Mouse (Mus musculus): ENCODE measurements around the gene Gpn3. TPM values are rescaled to one million over a fixed set of nuclear protein-coding genes. Genes with fewer than 3 reads are reported as not detected.
A peak's percentile ranks its signal among the peaks of the same experiment; 100 is the strongest.

Gpn3 gene
- polyA plus RNA-seq, 1 experiment: 35.9 TPM

GRCm38 (mm10) chr5:122330269-122330668 lies 41.4 kb upstream of the Gpn3 start:
- H3K27me3 ChIP-seq (ENCODE audit: control insufficient read depth, insufficient read depth, insufficient read length): no peaks in the 10 kb centered on the region
- no peak overlapping the region for H3K4me3 ChIP-seq (ENCODE audit: insufficient read depth, poor library complexity, severe bottlenecking)
- TF ChIP-seq CTCF (IDR thresholded peaks at IDR 0.05; ENCODE audit: control insufficient read depth, insufficient read depth, insufficient read length) (no peak), CEBPB (IDR thresholded peaks at IDR 0.05; ENCODE audit: low read depth) (no peak)
- no peaks in the 10 kb centered on the region for H3K79me3 ChIP-seq (ENCODE audit: low read depth)
- peaks cover 13% of the 10 kb centered on the region for H3K36me3 ChIP-seq (ENCODE audit: control insufficient read depth, insufficient read depth)
- H3K79me2 ChIP-seq (ENCODE audit: control insufficient read depth, insufficient read depth): no peaks in the 10 kb centered on the region
- no peak overlapping the region for H3ac ChIP-seq (ENCODE audit: control insufficient read depth, insufficient read length, low read depth)

GRCm38 (mm10) chr5:122334682-122335081 lies 37.0 kb upstream of the Gpn3 start:
- Histone ChIP-seq H3K36me3 (ENCODE audit: control insufficient read depth, insufficient read depth) (no peaks in the 10 kb centered on the region), H3K4me3 (ENCODE audit: insufficient read depth, poor library complexity, severe bottlenecking) (no peak overlapping the region), H3K79me2 (ENCODE audit: control insufficient read depth, insufficient read depth) (no peaks in the 10 kb centered on the region), H3K27me3 (ENCODE audit: control insufficient read depth, insufficient read depth, insufficient read length) (no peaks in the 10 kb centered on the region), H3K79me3 (ENCODE audit: low read depth) (no peaks in the 10 kb centered on the region), H3ac (ENCODE audit: control insufficient read depth, insufficient read length, low read depth) (no peak overlapping the region)
- no peak for TF ChIP-seq CTCF (IDR thresholded peaks at IDR 0.05; ENCODE audit: control insufficient read depth, insufficient read depth, insufficient read length)
- no peak for TF ChIP-seq USF1 (IDR thresholded peaks at IDR 0.05; ENCODE audit: low read depth)

GRCm38 (mm10) chr5:122336554-122337294 lies 35.0 kb upstream of the Gpn3 start:
- no peak overlapping the region for H3K4me3 ChIP-seq (ENCODE audit: insufficient read depth, poor library complexity, severe bottlenecking)
- no peaks in the 10 kb centered on the region for H3K36me3 ChIP-seq (ENCODE audit: control insufficient read depth, insufficient read depth)
- no peak overlapping the region for H3ac ChIP-seq (ENCODE audit: control insufficient read depth, insufficient read length, low read depth)
- no peak for TF ChIP-seq CEBPB (IDR thresholded peaks at IDR 0.05; ENCODE audit: low read depth)
- no peak for TF ChIP-seq MAX (IDR thresholded peaks at IDR 0.05)
- TF ChIP-seq MYOD1 (IDR thresholded peaks at IDR 0.05; ENCODE audit: control insufficient read depth, insufficient read length, low read depth): no peak
- TF ChIP-seq MYOG (IDR thresholded peaks at IDR 0.05; ENCODE audit: control insufficient read depth, extremely low read depth, insufficient read length): no peak
- no peak for TF ChIP-seq USF1 (IDR thresholded peaks at IDR 0.05; ENCODE audit: low read depth)
- no peak for TF ChIP-seq FOSL1 (IDR thresholded peaks at IDR 0.05; ENCODE audit: insufficient read depth, low read length, poor library complexity, severe bottlenecking)
- no peak for TF ChIP-seq CTCF (IDR thresholded peaks at IDR 0.05; ENCODE audit: control insufficient read depth, insufficient read depth, insufficient read length)
- H3K79me3 ChIP-seq (ENCODE audit: low read depth): no peaks in the 10 kb centered on the region
- H3K27me3 ChIP-seq (ENCODE audit: control insufficient read depth, insufficient read depth, insufficient read length): no peaks in the 10 kb centered on the region
- no peaks in the 10 kb centered on the region for H3K79me2 ChIP-seq (ENCODE audit: control insufficient read depth, insufficient read depth)

- no peak overlapping the region for H3ac ChIP-seq (ENCODE audit: control insufficient read depth, insufficient read length, low read depth)
- no peaks in the 10 kb centered on the region for H3K79me2 ChIP-seq (ENCODE audit: control insufficient read depth, insufficient read depth)
- TF ChIP-seq MAX (IDR thresholded peaks at IDR 0.05): no peak
- no peak for TF ChIP-seq USF1 (IDR thresholded peaks at IDR 0.05; ENCODE audit: low read depth)
- no peak for TF ChIP-seq MYOD1 (IDR thresholded peaks at IDR 0.05; ENCODE audit: control insufficient read depth, insufficient read length, low read depth)
- TF ChIP-seq MYOG (IDR thresholded peaks at IDR 0.05; ENCODE audit: control insufficient read depth, extremely low read depth, insufficient read length): no peak
- no peak for TF ChIP-seq CTCF (IDR thresholded peaks at IDR 0.05; ENCODE audit: control insufficient read depth, insufficient read depth, insufficient read length)
- no peak for TF ChIP-seq FOSL1 (IDR thresholded peaks at IDR 0.05; ENCODE audit: insufficient read depth, low read length, poor library complexity, severe bottlenecking)
- H3K79me3 ChIP-seq (ENCODE audit: low read depth): no peaks in the 10 kb centered on the region
- no peak overlapping the region for H3K4me3 ChIP-seq (ENCODE audit: insufficient read depth, poor library complexity, severe bottlenecking)
- no peaks in the 10 kb centered on the region for H3K36me3 ChIP-seq (ENCODE audit: control insufficient read depth, insufficient read depth)
- H3K27me3 ChIP-seq (ENCODE audit: control insufficient read depth, insufficient read depth, insufficient read length): no peaks in the 10 kb centered on the region
Measured at GRCm38 (mm10) chr5:122342874-122343273, 28.8 kb upstream of the Gpn3 start.

- TF ChIP-seq MAX (IDR thresholded peaks at IDR 0.05) (no peak), MYOG (IDR thresholded peaks at IDR 0.05; ENCODE audit: control insufficient read depth, extremely low read depth, insufficient read length) (no peak)
- no peaks in the 10 kb centered on the region for H3K36me3 ChIP-seq (ENCODE audit: control insufficient read depth, insufficient read depth)
- H3ac ChIP-seq (ENCODE audit: control insufficient read depth, insufficient read length, low read depth): no peak overlapping the region
- H3K4me3 ChIP-seq (ENCODE audit: insufficient read depth, poor library complexity, severe bottlenecking): no peak overlapping the region
- no peaks in the 10 kb centered on the region for H3K79me2 ChIP-seq (ENCODE audit: control insufficient read depth, insufficient read depth)
- no peaks in the 10 kb centered on the region for H3K79me3 ChIP-seq (ENCODE audit: low read depth)
- H3K27me3 ChIP-seq (ENCODE audit: control insufficient read depth, insufficient read depth, insufficient read length): no peaks in the 10 kb centered on the region
Measured at GRCm38 (mm10) chr5:122343768-122344167, 27.9 kb upstream of the Gpn3 start.

- no peak overlapping the region for H3K4me3 ChIP-seq (ENCODE audit: insufficient read depth, poor library complexity, severe bottlenecking)
- no peaks in the 10 kb centered on the region for H3K27me3 ChIP-seq (ENCODE audit: control insufficient read depth, insufficient read depth, insufficient read length)
- no peaks in the 10 kb centered on the region for H3K79me2 ChIP-seq (ENCODE audit: control insufficient read depth, insufficient read depth)
- TF ChIP-seq CTCF (IDR thresholded peaks at IDR 0.05; ENCODE audit: control insufficient read depth, insufficient read depth, insufficient read length) (peak; percentile 76), CEBPB (IDR thresholded peaks at IDR 0.05; ENCODE audit: low read depth) (no peak)
- H3K36me3 ChIP-seq (ENCODE audit: control insufficient read depth, insufficient read depth): no peaks in the 10 kb centered on the region
- H3K79me3 ChIP-seq (ENCODE audit: low read depth): no peaks in the 10 kb centered on the region
- H3ac ChIP-seq (ENCODE audit: control insufficient read depth, insufficient read length, low read depth): no peak overlapping the region
Measured at GRCm38 (mm10) chr5:122344260-122344659, 27.4 kb upstream of the Gpn3 start.

Measured in C2C12 (cell line).